Mouse (Mus musculus) MEL (cell line): ENCODE measurements around the gene Dock4. TPM values are rescaled to one million over a fixed set of nuclear protein-coding genes. Genes with fewer than 3 reads are reported as not detected.

Experiments used
- DNase-seq: peaks from one replicate; pipeline ENCODE4 v3.0.0; 2011; ENCODE audit warnings: low read depth, low spot score
- H3K27ac ChIP-seq: 2 replicates; pipeline ENCODE4 v1.5.1; 2012; ENCODE audit warnings: low read depth, mild to moderate bottlenecking, control low read depth, low read length, moderate library complexity; ENCODE audit not compliant: control insufficient read depth
- H3K27me3 ChIP-seq, 2 experiments: fragments of 150-350 bp in 1 of 2; sonication (generic) in 1 of 2; 2 replicates each; pipeline ENCODE4 v1.6.1; 2012; ENCODE audit warnings: low read length in 2 of 2, mild to moderate bottlenecking in 2 of 2, improper control_type of control experiment in 1 of 2, moderate library complexity in 1 of 2; ENCODE audit not compliant: insufficient read depth in 2 of 2, control insufficient read depth in 1 of 2
- H3K36me3 ChIP-seq, 2 experiments: 2 replicates each; pipeline ENCODE4 v1.6.1; 2012 to 2014; ENCODE audit warnings: low read length in 2 of 2, improper control_type of control experiment in 1 of 2, inconsistent platforms in 1 of 2, mild to moderate bottlenecking in 1 of 2; ENCODE audit not compliant: insufficient read depth in 2 of 2, control insufficient read depth in 1 of 2
- H3K4me1 ChIP-seq, 2 experiments: fragments of 150-350 bp in 1 of 2; sonication (generic) in 1 of 2; 2 replicates each; pipeline ENCODE4 v1.6.1; 2012; ENCODE audit warnings: low read length in 2 of 2, improper control_type of control experiment in 1 of 2, mild to moderate bottlenecking in 1 of 2; ENCODE audit not compliant: insufficient read depth in 2 of 2, control insufficient read depth in 1 of 2
- H3K4me3 ChIP-seq, 2 experiments: fragments of 150-350 bp in 1 of 2; sonication (generic) in 1 of 2; 2 replicates each; pipeline ENCODE4 v1.5.1; 2012; ENCODE audit warnings: low read depth in 2 of 2, low read length in 2 of 2, mild to moderate bottlenecking in 2 of 2, moderate library complexity in 2 of 2, control low read depth in 1 of 2, improper control_type of control experiment in 1 of 2; ENCODE audit not compliant: control insufficient read depth in 1 of 2, insufficient read depth in 1 of 2
- H3K79me2 ChIP-seq: 2 replicates; pipeline ENCODE4 v1.6.1; 2012; ENCODE audit warnings: mild to moderate bottlenecking, low read length, moderate library complexity; ENCODE audit not compliant: control insufficient read depth, poor library complexity, insufficient read depth
- H3K9ac ChIP-seq: 2 replicates; pipeline ENCODE4 v1.6.1; 2012; ENCODE audit warnings: low read depth, mild to moderate bottlenecking, control low read depth, low read length, moderate library complexity; ENCODE audit not compliant: control insufficient read depth, poor library complexity, severe bottlenecking
- H3K9me3 ChIP-seq: fragments of 150-350 bp; sonication (generic); replicated peaks from 2 replicates; pipeline ENCODE4 v1.6.1; 2012; ENCODE audit warnings: mild to moderate bottlenecking, low read length, improper control_type of control experiment, moderate library complexity; ENCODE audit not compliant: insufficient read depth
- CHD1 ChIP-seq: IDR thresholded peaks from 2 replicates; pipeline ENCODE4 v1.6.1; 2012; ENCODE audit warnings: low read depth, mild to moderate bottlenecking, inconsistent platforms, low read length, improper control_type of control experiment
- CTCF ChIP-seq, 3 experiments: IDR thresholded peaks in 2 of 3; conservative IDR thresholded peaks in 1 of 3; 2 replicates each; pipeline ENCODE4 v1.5.1; 2011 to 2012; ENCODE audit warnings: low read length in 3 of 3, low read depth in 2 of 3, mild to moderate bottlenecking in 2 of 3, improper control_type of control experiment in 1 of 3, inconsistent platforms in 1 of 3, mixed read lengths in 1 of 3, moderate library complexity in 1 of 3; ENCODE audit not compliant: control insufficient read depth in 1 of 3, insufficient read depth in 1 of 3, poor library complexity in 1 of 3, severe bottlenecking in 1 of 3
- E2F4 ChIP-seq: IDR thresholded peaks from 2 replicates; pipeline ENCODE4 v1.6.1; 2011; ENCODE audit warnings: low read depth, low read length, improper control_type of control experiment, borderline replicate concordance
- ELF1 ChIP-seq: IDR thresholded peaks from 2 replicates; pipeline ENCODE4 v1.6.1; 2014; ENCODE audit warnings: low read depth, mild to moderate bottlenecking, inconsistent platforms, low read length, improper control_type of control experiment, moderate library complexity
- EP300 ChIP-seq, 2 experiments: IDR thresholded peaks; 2 replicates each; pipeline ENCODE4 v1.6.1; 2011; ENCODE audit warnings: improper control_type of control experiment in 2 of 2, low read length in 2 of 2, low read depth in 1 of 2, mild to moderate bottlenecking in 1 of 2
- ETS1 ChIP-seq: IDR thresholded peaks from 2 replicates; pipeline ENCODE4 v1.6.1; 2012; ENCODE audit warnings: low read depth, mild to moderate bottlenecking, inconsistent platforms, low read length, improper control_type of control experiment, moderate library complexity
- GATA1 ChIP-seq: IDR thresholded peaks from 2 replicates; pipeline ENCODE4 v1.6.1; 2011; ENCODE audit warnings: low read depth, low read length, improper control_type of control experiment
- HCFC1 ChIP-seq: IDR thresholded peaks from 2 replicates; pipeline ENCODE4 v1.6.1; 2012; ENCODE audit warnings: low read depth, mild to moderate bottlenecking, inconsistent platforms, low read length, improper control_type of control experiment, moderate library complexity
- JUND ChIP-seq: IDR thresholded peaks from 2 replicates; pipeline ENCODE4 v1.6.1; 2011; ENCODE audit warnings: low read depth, mild to moderate bottlenecking, improper control_type of control experiment, low read length
- KAT2A ChIP-seq: conservative IDR thresholded peaks from 2 replicates; pipeline ENCODE4 v1.6.1; 2012; ENCODE audit warnings: low read depth, low read length, improper control_type of control experiment, inconsistent platforms
- MAFK ChIP-seq: IDR thresholded peaks from 2 replicates; pipeline ENCODE4 v1.6.1; 2011; ENCODE audit warnings: low read depth, mild to moderate bottlenecking, low read length, improper control_type of control experiment, borderline replicate concordance
- MAX ChIP-seq: IDR thresholded peaks from 2 replicates; pipeline ENCODE4 v1.6.1; 2011; ENCODE audit warnings: low read length, improper control_type of control experiment
- MAZ ChIP-seq: IDR thresholded peaks from 2 replicates; pipeline ENCODE4 v1.6.1; 2012; ENCODE audit warnings: low read depth, mild to moderate bottlenecking, inconsistent platforms, low read length, improper control_type of control experiment
- MEF2A ChIP-seq: IDR thresholded peaks from 2 replicates; pipeline ENCODE4 v1.6.1; 2014; ENCODE audit warnings: low read depth, mild to moderate bottlenecking, inconsistent platforms, low read length, improper control_type of control experiment; ENCODE audit not compliant: poor library complexity, insufficient replicate concordance, severe bottlenecking; ENCODE audit errors: extremely low read depth
- MXI1 ChIP-seq: IDR thresholded peaks from 2 replicates; pipeline ENCODE4 v1.6.1; 2011; ENCODE audit warnings: mild to moderate bottlenecking, low read depth, low read length, improper control_type of control experiment
- MYC ChIP-seq: IDR thresholded peaks from 2 replicates; pipeline ENCODE4 v1.6.1; 2011; ENCODE audit warnings: low read depth, mild to moderate bottlenecking, low read length, improper control_type of control experiment, moderate library complexity
- NELFE ChIP-seq: IDR thresholded peaks from 2 replicates; pipeline ENCODE4 v1.6.1; 2011; ENCODE audit warnings: low read depth, low read length, improper control_type of control experiment
- NRF1 ChIP-seq: IDR thresholded peaks from 2 replicates; pipeline ENCODE4 v1.6.1; 2014; ENCODE audit warnings: low read depth, mild to moderate bottlenecking, inconsistent platforms, low read length, improper control_type of control experiment, moderate library complexity; ENCODE audit not compliant: poor library complexity, insufficient read depth, severe bottlenecking
- POLR2A ChIP-seq, 2 experiments: IDR thresholded peaks; 2 replicates each; pipeline ENCODE4 v1.6.1; 2011 to 2012; ENCODE audit warnings: low read length in 2 of 2, mild to moderate bottlenecking in 2 of 2, control low read depth in 1 of 2, improper control_type of control experiment in 1 of 2, low read depth in 1 of 2, moderate library complexity in 1 of 2; ENCODE audit not compliant: control insufficient read depth in 1 of 2, insufficient read depth in 1 of 2, poor library complexity in 1 of 2
- POLR2AphosphoS2 ChIP-seq: IDR thresholded peaks from 2 replicates; pipeline ENCODE4 v1.6.1; 2011; ENCODE audit warnings: low read length, improper control_type of control experiment
- RAD21 ChIP-seq: IDR thresholded peaks from 2 replicates; pipeline ENCODE4 v1.6.1; 2011; ENCODE audit warnings: mild to moderate bottlenecking, low read depth, low read length, improper control_type of control experiment
- SMC3 ChIP-seq: IDR thresholded peaks from 2 replicates; pipeline ENCODE4 v1.6.1; 2011; ENCODE audit warnings: low read depth, low read length, improper control_type of control experiment
- TAL1 ChIP-seq: IDR thresholded peaks from 2 replicates; pipeline ENCODE4 v1.6.1; 2012; ENCODE audit warnings: mild to moderate bottlenecking, inconsistent platforms, low read length, moderate library complexity, mixed read lengths
- TCF12 ChIP-seq: IDR thresholded peaks from 2 replicates; pipeline ENCODE4 v1.6.1; 2014; ENCODE audit warnings: low read depth, mild to moderate bottlenecking, inconsistent platforms, low read length, improper control_type of control experiment, moderate library complexity
- UBTF ChIP-seq: IDR thresholded peaks from 2 replicates; pipeline ENCODE4 v1.6.1; 2012; ENCODE audit warnings: low read depth, mild to moderate bottlenecking, inconsistent platforms, low read length, improper control_type of control experiment, moderate library complexity, borderline replicate concordance; ENCODE audit not compliant: insufficient read depth
- USF2 ChIP-seq, 2 experiments: IDR thresholded peaks; 2 replicates each; pipeline ENCODE4 v1.6.1; 2011 to 2012; ENCODE audit warnings: improper control_type of control experiment in 2 of 2, low read length in 2 of 2, borderline replicate concordance in 1 of 2, inconsistent platforms in 1 of 2, low read depth in 1 of 2, mild to moderate bottlenecking in 1 of 2; ENCODE audit not compliant: insufficient read depth in 1 of 2
- ZKSCAN1 ChIP-seq: IDR thresholded peaks from 2 replicates; pipeline ENCODE4 v1.6.1; 2012; ENCODE audit warnings: low read depth, mild to moderate bottlenecking, inconsistent platforms, low read length, improper control_type of control experiment, moderate library complexity
- ZNF384 ChIP-seq: IDR thresholded peaks from 2 replicates; pipeline ENCODE4 v1.6.1; 2012; ENCODE audit warnings: low read depth, mild to moderate bottlenecking, inconsistent platforms, low read length, improper control_type of control experiment
- polyA plus RNA-seq, 2 experiments: library from polyadenylated mRNA; stranded (reverse) in 1 of 2; unstranded in 1 of 2; fragments of >175 nt in 1 of 2; fragments of >200 nt in 1 of 2; gene quantifications; 2 replicates each; pipeline versions ENCODE4 v1.2.1 to v1.2.4; 2012; ENCODE audit warnings: low replicate concordance in 2 of 2, low read depth in 1 of 2; ENCODE audit not compliant: insufficient read length in 2 of 2, insufficient read depth in 1 of 2, missing spikeins in 1 of 2
- total RNA-seq: library from RNA; depleted of rRNA; stranded (reverse); fragments of 300-350 nt; gene quantifications from 2 replicates; pipeline ENCODE4 v1.2.3, GENCODE M21; 2012

Gene Dock4
- total and polyA plus RNA-seq, 3 experiments: 0.08 to 0.17 TPM; not detected in 1

DNA sequence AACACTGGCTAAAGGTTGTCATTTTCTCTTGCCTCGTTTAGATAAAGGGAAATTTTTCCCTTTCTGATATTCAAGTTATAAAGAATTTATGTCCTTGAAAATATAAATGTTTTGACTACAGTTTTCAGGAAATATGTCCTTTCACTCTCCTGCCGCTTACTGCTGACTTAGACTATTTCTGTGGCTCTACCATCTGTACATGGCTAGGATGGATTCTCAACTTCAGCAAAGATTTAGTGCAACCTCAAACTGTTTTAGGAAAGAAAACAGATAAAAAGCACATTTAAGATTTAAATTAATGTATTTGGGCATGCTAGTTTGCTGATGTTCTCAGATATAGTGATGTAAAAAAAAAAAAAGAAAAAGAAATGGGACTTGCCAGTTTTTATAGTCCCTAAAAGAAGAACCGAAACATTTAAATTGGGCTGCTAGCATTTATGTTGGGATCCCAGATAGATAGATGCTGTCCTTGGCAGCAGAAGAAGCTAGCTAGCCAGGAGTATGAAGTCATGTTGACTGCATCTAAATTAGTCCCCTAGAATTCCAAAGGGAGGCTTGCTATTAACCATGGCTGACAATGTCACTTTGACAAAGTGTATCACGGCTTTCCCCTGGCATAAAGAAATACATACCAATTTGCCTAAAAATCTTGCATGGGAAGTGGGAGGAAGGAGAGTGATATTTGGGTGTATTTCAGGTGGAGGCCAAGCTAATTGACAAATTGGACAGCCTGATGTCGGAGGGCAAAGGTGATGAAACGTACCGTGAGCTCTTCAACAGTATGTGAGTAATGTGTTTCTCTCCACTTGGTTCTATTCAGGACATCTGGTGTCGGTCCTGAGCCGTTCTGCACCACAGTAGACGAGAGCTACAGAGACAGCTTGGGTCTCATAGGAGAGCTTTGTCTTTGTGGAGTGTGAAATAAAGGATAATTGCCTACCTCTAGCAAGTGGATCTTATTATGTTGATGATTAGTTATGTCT is 343.9 kb downstream of the Dock4 start:
- H3K36me3 ChIP-seq: no peaks in the 10 kb centered on the region
- no peak for TF ChIP-seq POLR2A (IDR thresholded peaks at IDR 0.05; ENCODE audit: control insufficient read depth in 1 of 2, insufficient read depth in 1 of 2, low read depth in 1 of 2, low read length in 2 of 2, poor library complexity in 1 of 2)
- no peak for TF ChIP-seq MXI1
- TF ChIP-seq MAFK: no peak
- no peak for TF ChIP-seq MAX
- no peak for TF ChIP-seq NELFE
- TF ChIP-seq RAD21: no peak
- TF ChIP-seq UBTF: no peak
- no peak for TF ChIP-seq GATA1
- no peak for TF ChIP-seq USF2 (IDR thresholded peaks at IDR 0.05; ENCODE audit: borderline replicate concordance in 1 of 2, insufficient read depth in 1 of 2, low read depth in 1 of 2, low read length in 2 of 2)
- no peak for TF ChIP-seq CHD1
- no peak for TF ChIP-seq MEF2A
- TF ChIP-seq JUND: no peak
- TF ChIP-seq E2F4: no peak
- no peak for TF ChIP-seq HCFC1
- TF ChIP-seq ETS1: no peak
- no peak for TF ChIP-seq SMC3
- no peak for TF ChIP-seq ZKSCAN1
- no peak for TF ChIP-seq ZNF384
- no peak for TF ChIP-seq MAZ
- H3K27me3 ChIP-seq: peaks cover 0 to 3% of the 10 kb centered on the region in 2 experiments; a peak in 2 of 4 replicates
- no peak overlapping the region for H3K27ac ChIP-seq
- no peak overlapping the region for H3K4me3 ChIP-seq
- DNase-seq: no peak
- H3K9me3 ChIP-seq: no peaks in the 10 kb centered on the region
- no peaks in the 10 kb centered on the region for H3K79me2 ChIP-seq
- no peak overlapping the region for H3K9ac ChIP-seq
- H3K4me1 ChIP-seq: no peaks in the 10 kb centered on the region

DNA sequence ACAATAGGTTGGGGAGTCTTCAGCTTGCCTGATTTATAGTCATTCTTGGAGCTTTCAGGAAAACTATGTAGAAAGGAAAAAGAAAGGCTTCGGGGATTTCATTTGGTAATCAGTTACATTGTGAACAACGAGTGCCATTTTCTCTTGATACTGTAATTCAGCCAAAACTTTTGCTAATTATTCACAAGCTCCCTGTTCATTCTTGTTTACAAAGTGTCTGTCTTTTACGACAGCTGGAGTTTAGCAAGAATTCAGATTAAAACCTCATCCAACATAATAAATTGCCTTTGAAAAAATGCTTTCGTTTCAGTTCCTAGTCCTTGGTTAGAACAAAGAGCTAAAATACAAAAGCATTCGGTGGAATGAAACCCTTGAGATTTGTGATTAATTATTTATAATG is 345.5 kb downstream of the Dock4 start:
- Histone ChIP-seq H3K9me3 (no peaks in the 10 kb centered on the region), H3K4me3 (no peak overlapping the region), H3K79me2 (no peaks in the 10 kb centered on the region), H3K27me3 (peaks cover 0 to 3% of the 10 kb centered on the region in 2 experiments; a peak in 2 of 4 replicates), H3K4me1 (no peaks in the 10 kb centered on the region), H3K36me3 (no peaks in the 10 kb centered on the region), H3K27ac (no peak overlapping the region), H3K9ac (no peak overlapping the region)
- DNase-seq: no peak
- no peak for TF ChIP-seq ZNF384
- no peak for TF ChIP-seq MAX
- TF ChIP-seq TAL1: no peak
- no peak for TF ChIP-seq CTCF (IDR thresholded peaks at IDR 0.05 in 2 of 3, conservative IDR thresholded peaks at IDR 0.05 in 1 of 3; ENCODE audit: control insufficient read depth in 1 of 3, insufficient read depth in 1 of 3, low read depth in 2 of 3, low read length in 3 of 3, poor library complexity in 1 of 3, severe bottlenecking in 1 of 3)
- TF ChIP-seq ETS1: no peak
- no peak for TF ChIP-seq MAZ
- no peak for TF ChIP-seq TCF12
- TF ChIP-seq JUND: no peak
- no peak for TF ChIP-seq MYC
- TF ChIP-seq UBTF: no peak
- TF ChIP-seq KAT2A: no peak
- TF ChIP-seq POLR2A (IDR thresholded peaks at IDR 0.05; ENCODE audit: control insufficient read depth in 1 of 2, insufficient read depth in 1 of 2, low read depth in 1 of 2, low read length in 2 of 2, poor library complexity in 1 of 2): no peak
- no peak for TF ChIP-seq NRF1
- no peak for TF ChIP-seq MEF2A
- no peak for TF ChIP-seq EP300 (IDR thresholded peaks at IDR 0.05; ENCODE audit: low read depth in 1 of 2, low read length in 2 of 2)
- TF ChIP-seq POLR2AphosphoS2: no peak
- no peak for TF ChIP-seq CHD1
- TF ChIP-seq ELF1: no peak
